Mouse (Mus musculus) heart, adult 2 months (tissue): Measurements from ENCODE around the gene Sfrp2. TPM values are rescaled to one million over a fixed set of nuclear protein-coding genes. Genes with fewer than 3 reads are reported as not detected.

Experiments
- DNase-seq, 2 experiments: peaks; one replicate each; pipeline ENCODE4 v3.0.0; 2021
- H3K27ac ChIP-seq: fragments of 200-600 bp; 2 replicates; pipeline ENCODE4 v1.8.1; 2022
- H3K27me3 ChIP-seq: fragments of 200-500 bp; 2 replicates; pipeline ENCODE4 v1.6.1; 2012; ENCODE audit warnings: mild to moderate bottlenecking, low read length, inconsistent platforms, mixed read lengths; ENCODE audit not compliant: control insufficient read depth, insufficient read depth
- H3K36me3 ChIP-seq: fragments of 200-500 bp; 2 replicates; pipeline ENCODE4 v1.6.1; 2012; ENCODE audit warnings: low read length, inconsistent platforms; ENCODE audit not compliant: control insufficient read depth, insufficient read depth
- H3K4me1 ChIP-seq: fragments of 200-500 bp; 2 replicates; pipeline ENCODE4 v1.6.1; 2011; ENCODE audit warnings: low read length; ENCODE audit not compliant: control insufficient read depth, insufficient read depth
- H3K4me3 ChIP-seq: fragments of 200-600 bp; 2 replicates; pipeline ENCODE4 v1.8.1; 2022
- H3K79me2 ChIP-seq: fragments of 200-500 bp; replicated peaks from 2 replicates; pipeline ENCODE4 v1.6.1; 2012; ENCODE audit warnings: mild to moderate bottlenecking, inconsistent platforms, low read length, moderate library complexity, mixed read lengths; ENCODE audit not compliant: control insufficient read depth, insufficient read depth
- H3K9ac ChIP-seq: fragments of 200-500 bp; 2 replicates; pipeline ENCODE4 v1.6.1; 2012; ENCODE audit warnings: low read depth, mild to moderate bottlenecking, control low read depth, inconsistent platforms, low read length, mixed read lengths
- CTCF ChIP-seq: fragments of 200-600 bp; IDR thresholded peaks from 2 replicates; pipeline ENCODE4 v1.8.1; 2022; ENCODE audit warnings: antibody characterized with exemption, mild to moderate bottlenecking, moderate library complexity
- EP300 ChIP-seq: fragments of 200-500 bp; IDR thresholded peaks from 2 replicates; pipeline ENCODE4 v1.6.1; 2011; ENCODE audit warnings: low read depth, low read length, control low read depth; ENCODE audit not compliant: insufficient read depth
- POLR2A ChIP-seq: fragments of 200-500 bp; IDR thresholded peaks from 2 replicates; pipeline ENCODE4 v1.6.1; 2011; ENCODE audit warnings: mild to moderate bottlenecking, low read depth, low read length, control low read depth; ENCODE audit not compliant: insufficient read depth
- WGBS: fragments of 180-500 bp; shearing (Covaris S2); methylation state at CpG from one replicate; pipeline ENCODE4 v1.1.7; 2018; 5-methylcytosine and 5-hydroxymethylcytosine counted together
- intact Hi-C: fragments of 180-260 bp; cut with DNase I; formaldehyde crosslinking; loops from one replicate; pipeline ENCODE4 v1.15.1; 2025
- polyA plus RNA-seq: library from polyadenylated mRNA; depleted of rRNA; stranded (reverse); fragments of >200 nt; gene quantifications from 2 replicates; pipeline ENCODE4 v1.2.3, GENCODE M21; 2012
- total RNA-seq, 2 experiments: library from RNA; stranded (reverse); gene quantifications; 2 replicates each; pipeline ENCODE4 v1.2.3; 2021

The Sfrp2 gene
- total and polyA plus RNA-seq, 3 experiments, result 3.2 to 20.2 (median 4.9) TPM

DNA sequence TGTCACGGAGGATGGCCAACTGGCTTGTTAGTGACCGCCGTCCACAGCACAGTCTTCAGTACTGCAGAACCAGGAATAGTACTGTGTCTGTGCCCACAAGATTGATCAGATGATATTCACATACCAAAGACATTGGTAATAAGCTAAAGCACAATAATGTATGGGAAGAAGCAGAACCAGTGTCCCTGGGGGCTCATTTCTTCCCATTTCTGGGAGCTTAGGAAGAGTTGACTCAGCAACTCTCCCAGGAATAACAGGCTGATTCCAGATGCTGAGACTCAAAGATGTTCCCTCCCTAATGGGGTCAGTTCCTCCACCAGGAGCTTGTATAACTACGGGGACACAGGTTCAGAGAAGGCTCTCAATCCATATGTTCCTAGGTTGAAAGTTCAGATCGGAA lies 13.9 kb upstream of the Sfrp2 start:
- Histone ChIP-seq H3K36me3 (no peaks in the 10 kb centered on the region), H3K4me3 (no peak overlapping the region), H3K27me3 (no peaks in the 10 kb centered on the region), H3K79me2 (no peaks in the 10 kb centered on the region), H3K4me1 (no peaks in the 10 kb centered on the region), H3K27ac (no peak overlapping the region), H3K9ac (no peak overlapping the region)
- intact Hi-C loops, result loop anchor here (5.0 kb wide), 1 partner anchor 50 kb away; no protein-coding TSS in a partner anchor
- DNase-seq, result no peak
- 81% methylated on average over 5 of the region's 5 CpGs for WGBS
- no peak for TF ChIP-seq EP300
- no peak for TF ChIP-seq CTCF
- no peak for TF ChIP-seq POLR2A

DNA sequence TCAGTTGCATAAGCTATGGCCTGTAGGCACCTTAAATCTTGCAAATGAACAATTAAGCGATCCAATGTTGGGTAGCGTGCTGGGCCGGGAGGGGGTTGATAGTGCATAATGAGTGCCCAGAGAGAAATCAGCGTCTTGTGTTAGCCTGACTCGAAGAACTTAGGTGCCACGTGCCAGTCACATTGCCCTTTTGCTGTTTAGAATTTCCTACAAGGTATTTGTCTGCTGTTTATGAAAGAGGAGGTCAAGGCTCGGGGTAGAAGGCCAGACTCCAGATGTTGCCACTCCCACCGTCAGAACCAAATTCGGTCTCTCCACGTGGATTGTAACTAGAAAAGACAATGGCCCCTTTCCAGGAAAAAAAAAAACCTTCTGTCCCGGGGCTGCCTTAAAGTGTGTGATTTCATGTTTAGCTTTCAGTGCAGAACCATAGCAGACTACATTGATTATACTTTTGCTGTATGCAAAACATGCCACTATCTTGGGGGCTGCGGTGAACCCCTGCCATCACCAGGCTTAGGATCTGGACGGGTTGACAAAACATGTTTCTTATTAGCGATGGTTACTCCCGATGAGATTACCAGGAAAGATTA lies 11.0 kb upstream of the Sfrp2 start:
- Histone ChIP-seq H3K27ac (no peak overlapping the region), H3K4me1 (no peaks in the 10 kb centered on the region), H3K27me3 (no peaks in the 10 kb centered on the region), H3K9ac (no peak overlapping the region), H3K4me3 (no peak overlapping the region), H3K36me3 (no peaks in the 10 kb centered on the region), H3K79me2 (no peaks in the 10 kb centered on the region)
- 77% methylated on average over 15 of the region's 15 CpGs for WGBS
- intact Hi-C loops, result no loop called here
- DNase-seq, result no peak
- TF ChIP-seq EP300, result no peak
- no peak for TF ChIP-seq CTCF
- no peak for TF ChIP-seq POLR2A

DNA sequence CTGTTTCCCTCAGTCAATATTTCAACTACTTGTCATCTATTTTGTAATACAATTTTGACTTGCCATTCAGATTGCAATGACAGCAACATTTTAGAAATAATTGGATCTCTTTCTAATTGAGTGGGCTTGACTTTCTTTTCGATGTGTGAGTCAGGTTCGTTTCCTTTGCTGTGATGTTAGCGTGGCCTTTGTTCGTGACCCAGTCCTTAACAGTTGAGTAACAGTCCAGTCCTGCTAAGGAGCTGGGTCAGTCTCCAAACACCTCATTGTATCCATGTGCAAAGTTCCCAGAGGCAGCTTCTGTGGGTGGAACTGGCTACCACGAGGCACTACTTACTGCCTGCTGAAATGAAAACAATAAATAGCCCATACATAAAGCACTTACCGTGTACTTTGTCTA lies 10.5 kb upstream of the Sfrp2 start:
- Histone ChIP-seq H3K4me3 (no peak overlapping the region), H3K27ac (no peak overlapping the region), H3K9ac (no peak overlapping the region), H3K36me3 (no peaks in the 10 kb centered on the region), H3K27me3 (no peaks in the 10 kb centered on the region), H3K79me2 (no peaks in the 10 kb centered on the region), H3K4me1 (no peaks in the 10 kb centered on the region)
- 84% methylated on average over 6 of the region's 6 CpGs for WGBS
- intact Hi-C loops, result no loop called here
- no peak for DNase-seq
- TF ChIP-seq POLR2A, result no peak
- no peak for TF ChIP-seq CTCF
- TF ChIP-seq EP300, result no peak

DNA sequence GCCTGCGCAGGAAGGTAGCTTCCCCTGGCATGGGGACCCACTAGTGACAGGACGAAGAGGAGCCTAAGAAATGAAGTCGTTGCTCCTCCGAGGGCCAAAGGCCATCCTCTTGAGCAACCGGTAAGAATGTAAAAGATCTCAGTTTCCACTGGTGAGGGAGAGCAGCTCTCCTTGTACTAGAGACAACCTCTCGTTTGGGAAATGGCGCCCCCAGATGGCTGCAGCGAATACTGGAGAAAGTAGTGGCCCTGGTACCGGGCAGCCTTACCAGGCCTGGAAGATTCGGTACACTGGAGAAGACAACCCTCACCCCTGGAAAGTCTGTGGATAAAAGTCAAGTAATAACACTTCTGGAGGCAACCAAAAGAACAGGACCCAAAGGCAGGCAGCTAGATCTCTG lies 3.8 kb upstream of the Sfrp2 start:
- Histone ChIP-seq H3K79me2 (no peaks in the 10 kb centered on the region), H3K27me3 (peaks cover 13% of the 10 kb centered on the region), H3K27ac (no peak overlapping the region), H3K4me1 (0 out of 2 replicates have a peak, but pooled peaks cover 2% of the 10 kb centered on the region), H3K36me3 (no peaks in the 10 kb centered on the region), H3K4me3 (no peak overlapping the region), H3K9ac (no peak overlapping the region)
- intact Hi-C loops, result loop anchor here (5.0 to 10.0 kb wide), 3 partner anchors 288 to 475 kb away; no protein-coding TSS in a partner anchor
- DNase-seq, result no peak
- 69% methylated on average over 10 of the region's 10 CpGs for WGBS
- TF ChIP-seq POLR2A (no peak), EP300 (no peak), CTCF (no peak)

DNA sequence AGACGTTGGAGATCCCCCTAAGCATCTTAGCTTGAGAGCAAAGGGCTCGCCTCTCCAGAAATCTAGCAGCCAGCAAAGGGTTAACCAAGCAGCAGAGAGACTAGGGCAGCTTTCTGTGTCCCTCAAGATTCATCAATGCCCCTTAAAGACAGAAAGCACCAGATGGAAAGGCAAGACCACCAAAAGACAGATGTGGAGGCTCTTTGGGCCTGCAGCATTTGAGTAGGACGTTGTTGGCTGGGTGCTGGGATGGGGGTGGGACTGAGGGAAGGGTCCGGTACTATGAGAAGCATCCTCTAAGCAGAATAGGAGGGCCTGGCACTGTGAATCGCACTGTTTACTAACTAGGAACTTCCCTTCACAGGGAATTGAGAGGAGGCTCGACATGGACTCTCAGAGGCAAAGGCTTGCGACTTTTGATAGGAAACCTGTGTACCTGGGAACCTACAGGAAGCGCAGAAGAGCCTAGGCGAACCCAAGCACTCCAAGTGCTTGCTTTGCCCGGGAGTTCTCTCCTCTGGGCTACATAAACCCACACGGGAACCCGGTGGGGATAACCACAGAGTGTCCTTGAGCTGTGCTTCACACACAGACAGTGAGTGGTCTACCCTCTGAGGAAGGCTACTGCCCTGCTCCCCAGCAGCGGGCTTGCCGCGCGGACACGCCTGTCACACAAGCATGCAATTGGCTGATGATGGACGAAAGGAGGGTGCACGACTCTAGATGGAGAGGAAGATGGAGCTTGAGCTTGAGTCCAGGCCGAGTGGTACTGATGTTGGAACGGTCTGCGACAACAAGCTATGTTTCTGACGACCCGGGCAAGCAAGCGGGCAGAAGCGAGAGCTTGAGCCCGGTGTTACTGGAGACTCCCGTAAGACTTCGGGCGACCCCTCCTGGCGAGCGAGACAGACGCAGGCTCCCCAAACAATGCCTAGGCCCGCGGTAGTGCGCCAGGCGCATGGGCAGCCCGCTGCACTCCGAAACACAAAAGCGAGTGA lies 2.3 kb upstream of the Sfrp2 start:
- H3K4me1 ChIP-seq, result 0 out of 2 replicates have a peak, but pooled peaks cover 2% of the 10 kb centered on the region
- no peak overlapping the region for H3K9ac ChIP-seq
- TF ChIP-seq CTCF (peak; percentile 80), POLR2A (no peak)
- no peaks in the 10 kb centered on the region for H3K36me3 ChIP-seq
- 10% methylated on average over 40 of the region's 40 CpGs for WGBS
- peaks cover 13% of the 10 kb centered on the region for H3K27me3 ChIP-seq
- intact Hi-C loops, result loop anchor here (5.0 to 10.0 kb wide), 3 partner anchors 289 to 477 kb away; no protein-coding TSS in a partner anchor
- H3K79me2 ChIP-seq, result no peaks in the 10 kb centered on the region
- peak overlapping the region; percentile 30; the same call in 1 of the 2 replicates for H3K4me3 ChIP-seq
- H3K27ac ChIP-seq, result no peak overlapping the region
- DNase-seq, result peak; percentile 71 to 79
